Mouse (Mus musculus) erythroblast, embryonic 14.5 days (primary cell): ENCODE data around the gene Sfmbt1.

Source experiments
- GATA1 ChIP-seq: IDR thresholded peaks from 2 replicates; pipeline ENCODE4 v1.6.1; 2012; ENCODE audit warnings: low read length, inconsistent platforms, mixed read lengths
- TAL1 ChIP-seq: IDR thresholded peaks from 3 replicates; pipeline ENCODE4 v1.6.1; 2012; ENCODE audit warnings: low read length, inconsistent platforms, mixed read lengths

DNA sequence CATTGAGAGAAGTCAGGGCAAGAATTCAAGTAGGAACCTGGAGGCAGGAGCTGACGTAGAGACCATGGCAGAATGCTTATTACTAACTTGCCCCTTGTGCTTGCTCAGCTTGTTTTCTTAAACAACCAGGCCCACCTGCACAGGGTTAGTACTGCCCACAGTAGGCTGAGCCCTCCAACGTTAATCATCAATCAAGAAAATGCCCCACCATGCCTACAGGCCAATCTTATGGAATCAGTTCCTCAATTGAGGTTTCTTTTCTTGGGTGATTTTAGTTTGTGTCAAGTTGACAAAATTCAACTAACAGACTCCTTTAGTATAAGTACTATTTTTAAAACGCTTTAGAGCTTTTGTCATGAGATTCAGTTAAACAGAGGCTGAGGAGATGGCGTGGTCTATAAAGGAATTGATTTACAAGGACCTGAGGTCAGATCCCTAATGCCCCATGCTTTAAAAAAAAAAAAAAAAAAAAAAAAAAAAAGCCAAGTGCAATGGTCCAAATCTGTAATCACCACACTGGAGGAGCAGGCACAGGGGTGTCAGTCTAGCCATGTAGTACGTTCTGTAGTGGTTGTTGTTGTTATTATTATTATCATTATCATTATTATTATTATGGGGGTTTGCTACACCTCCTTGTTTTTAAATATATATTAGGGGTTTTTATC, 48.4 kb downstream of the Sfmbt1 start:
- no peak for TF ChIP-seq GATA1
- TF ChIP-seq TAL1, result no peak
